ENCODE assay signal across 10 mouse cellular contexts in genomic region chr17:56373136-56374034, GRCm38 (mm10). TPM values are rescaled to one million over a fixed set of nuclear protein-coding genes. Genes with fewer than 3 reads are reported as not detected.
DNase-seq lines count a peak whose midpoint lies in the region; ATAC-seq and TF ChIP-seq lines count a peak whose summit lies in the region.
"Had no signal": no experiment of that assay in that cellular context is flagged by ENCODE, and none has a peak within 500 bp of the region (broad histone marks: within the 10 kb centered on the region; RNA-seq: fewer than 3 reads in every experiment).

No protein-coding gene starts in this region.

- H3K36me3 ChIP-seq in liver, postnatal 0 days (replicated peaks; ENCODE audit: insufficient read depth, low read length): peaks cover 11% of the 10 kb centered on the region
- peaks cover 54% of the 10 kb centered on the region for H3K36me3 ChIP-seq in liver, embryonic 12.5 days
- H3K36me3 ChIP-seq in hindbrain, embryonic 12.5 days: peaks cover 82% of the 10 kb centered on the region
- peaks cover 34% of the 10 kb centered on the region for H3K36me3 ChIP-seq in neural tube, embryonic 14.5 days (ENCODE audit: control insufficient read depth, insufficient read depth, low read length)

- no peak for TF ChIP-seq CTCF in liver, postnatal 0 days (IDR thresholded peaks at IDR 0.05; ENCODE audit: low read depth)

- ATAC-seq in liver, postnatal 0 days: peak; percentile 56
- ATAC-seq in liver, embryonic 12.5 days: no peak
- peak; percentile 60 for ATAC-seq in hindbrain, embryonic 12.5 days (ENCODE audit: low FRiP score)
- ATAC-seq in neural tube, embryonic 14.5 days (ENCODE audit: low read depth): peak; percentile 22; the same call in 1 of the 2 replicates

- no peaks in the 10 kb centered on the region for H3K9me3 ChIP-seq in liver, postnatal 0 days (ENCODE audit: low read length)
- no peaks in the 10 kb centered on the region for H3K9me3 ChIP-seq in liver, embryonic 12.5 days (replicated peaks)
- no peaks in the 10 kb centered on the region for H3K9me3 ChIP-seq in hindbrain, embryonic 12.5 days (replicated peaks)
- no peaks in the 10 kb centered on the region for H3K9me3 ChIP-seq in neural tube, embryonic 14.5 days (ENCODE audit: control insufficient read depth, low read length)
- H3K9me3 ChIP-seq: embryonic facial prominence, embryonic 15.5 days had no signal

- no peak overlapping the region for H3K27ac ChIP-seq in liver, postnatal 0 days (ENCODE audit: low read depth)
- no peak overlapping the region for H3K27ac ChIP-seq in liver, embryonic 12.5 days
- H3K27ac ChIP-seq in hindbrain, embryonic 12.5 days: peak overlapping the region; percentile 58
- H3K27ac ChIP-seq in neural tube, embryonic 14.5 days (ENCODE audit: low read depth, low read length): peak overlapping the region; percentile 67
- H3K27ac ChIP-seq: embryonic facial prominence, embryonic 15.5 days; macrophage had no signal

- peaks cover 8% of the 10 kb centered on the region; the same call in 1 of the 2 replicates for H3K4me1 ChIP-seq in liver, postnatal 0 days (ENCODE audit: insufficient read depth)
- H3K4me1 ChIP-seq in liver, embryonic 12.5 days: 0 out of 2 replicates have a peak, but pooled peaks cover 6% of the 10 kb centered on the region
- peaks cover 22% of the 10 kb centered on the region for H3K4me1 ChIP-seq in hindbrain, embryonic 12.5 days
- H3K4me1 ChIP-seq in neural tube, embryonic 14.5 days (ENCODE audit: control insufficient read depth, insufficient read depth, low read length): peaks cover 19% of the 10 kb centered on the region
- H3K4me1 ChIP-seq: embryonic facial prominence, embryonic 15.5 days had no signal

- DNase-seq in liver, postnatal 0 days: no peak
- DNase-seq in heart, adult 8-10 months (ENCODE audit: low spot score): peak; percentile 36
- no peak for DNase-seq in right cerebral cortex, postnatal 36 days (ENCODE audit: low spot score in 2 of 2)
- DNase-seq in spleen, postnatal 4 days (ENCODE audit: low spot score in 2 of 2): no peak
- DNase-seq: cerebellum, adult 9-10 months had no signal

- no peak overlapping the region for H3K4me2 ChIP-seq in liver, postnatal 0 days (ENCODE audit: low read depth, low read length)
- H3K4me2 ChIP-seq in liver, embryonic 12.5 days: no peak overlapping the region
- H3K4me2 ChIP-seq in hindbrain, embryonic 12.5 days (replicated peaks): no peak overlapping the region
- no peak overlapping the region for H3K4me2 ChIP-seq in neural tube, embryonic 14.5 days (ENCODE audit: low read depth, low read length)
- H3K4me2 ChIP-seq: embryonic facial prominence, embryonic 15.5 days had no signal

- TF ChIP-seq EP300 in liver, postnatal 0 days (IDR thresholded peaks at IDR 0.05; ENCODE audit: low read depth): no peak

- H3K27me3 ChIP-seq in liver, postnatal 0 days (ENCODE audit: insufficient read depth, low read length): no peaks in the 10 kb centered on the region
- H3K27me3 ChIP-seq in liver, embryonic 12.5 days (replicated peaks): no peaks in the 10 kb centered on the region
- no peaks in the 10 kb centered on the region for H3K27me3 ChIP-seq in hindbrain, embryonic 12.5 days
- no peaks in the 10 kb centered on the region for H3K27me3 ChIP-seq in neural tube, embryonic 14.5 days (ENCODE audit: control insufficient read depth, insufficient read depth, low read length)
- H3K27me3 ChIP-seq: embryonic facial prominence, embryonic 15.5 days had no signal

- H3K4me3 ChIP-seq in liver, postnatal 0 days (ENCODE audit: low read depth, low read length): no peak overlapping the region
- no peak overlapping the region for H3K4me3 ChIP-seq in liver, embryonic 12.5 days
- no peak overlapping the region for H3K4me3 ChIP-seq in hindbrain, embryonic 12.5 days
- no peak overlapping the region for H3K4me3 ChIP-seq in neural tube, embryonic 14.5 days (ENCODE audit: low read depth, low read length)
- H3K4me3 ChIP-seq: embryonic facial prominence, embryonic 15.5 days had no signal

- H3K9ac ChIP-seq in liver, postnatal 0 days (replicated peaks): no peak overlapping the region
- H3K9ac ChIP-seq in liver, embryonic 12.5 days: no peak overlapping the region
- H3K9ac ChIP-seq in hindbrain, embryonic 12.5 days: no peak overlapping the region
- H3K9ac ChIP-seq in neural tube, embryonic 14.5 days (replicated peaks; ENCODE audit: low read depth, low read length): 0 out of 2 replicates have a peak overlapping the region, but pooled peaks have one; percentile 11
- H3K9ac ChIP-seq: embryonic facial prominence, embryonic 15.5 days had no signal

- 69% methylated on average over 17 of the region's 17 CpGs for WGBS in liver, postnatal 0 days (ENCODE audit: insufficient replicate concordance)
- WGBS in liver, embryonic 12.5 days (ENCODE audit: insufficient replicate concordance): 71% methylated on average over 17 of the region's 17 CpGs
- 63% methylated on average over 17 of the region's 17 CpGs for WGBS in hindbrain, embryonic 12.5 days
- 48% methylated on average over 17 of the region's 17 CpGs for WGBS in neural tube, embryonic 14.5 days

RNA-seq across cellular contexts. Expression of gene Kdm4b, which starts 47.5 kb away (rescaled TPM):
- polyA plus RNA-seq in liver, postnatal 0 days (2015; fragmentation: Nextera tagmentation; extraction: Ambion mirVana): 5.0 and 5.8 TPM in 2 replicates
- polyA plus RNA-seq in liver, embryonic 12.5 days (2016; fragmentation: Nextera tagmentation; extraction: Ambion mirVana): 13.6 and 13.9 TPM in 2 replicates
- total RNA-seq in heart, adult 8-10 months (2022): 10 to 100 TPM; 29.0 to 34.4 (median 32.4) TPM
- 75.3 and 86.9 TPM in 2 replicates for polyA plus RNA-seq in hindbrain, embryonic 12.5 days (2016; fragmentation: Nextera tagmentation; extraction: Ambion mirVana)
- polyA plus RNA-seq in neural tube, embryonic 14.5 days (2014; fragmentation: Nextera tagmentation; extraction: Ambion mirVana): 58.6 and 66.1 TPM in 2 replicates

Comparison
In these comparisons a context has a peak if more than half of its experiments do, and no peak if none do; other contexts are left out.
1. H3K27ac ChIP-seq: peak in hindbrain, embryonic 12.5 days (single experiment) and neural tube, embryonic 14.5 days (single experiment); none in liver, postnatal 0 days (single experiment) and liver, embryonic 12.5 days (single experiment).